Mouse (Mus musculus): ENCODE measurements at regions not wholly inside any gene's neighbourhood (a gene's known extent, or its start where the extent isn't known, plus 50 kb on each side); places are given as distances from the start of the nearest gene placed in this dataset.

DNA sequence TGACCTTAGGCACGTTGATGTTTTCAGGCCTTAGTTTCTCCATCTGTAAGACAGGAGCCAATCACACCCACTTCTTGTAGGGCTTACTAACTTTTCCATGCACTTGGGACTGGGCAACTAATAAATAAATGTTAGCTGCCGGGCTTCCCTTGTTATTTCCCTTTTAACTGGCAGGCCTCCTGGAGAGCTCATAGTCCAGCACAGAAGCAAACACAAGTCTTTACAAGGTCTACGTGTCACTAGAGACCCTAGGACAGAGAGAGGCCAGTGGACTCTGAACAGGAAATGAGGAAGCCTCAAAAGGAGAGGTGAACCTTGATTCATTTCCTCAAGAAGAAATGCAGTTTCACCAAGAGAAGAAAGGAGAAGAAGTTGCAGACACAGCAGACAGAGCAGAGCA lies 71.1 kb upstream of the Bmp2 start:
- Histone ChIP-seq H3K27ac (replicated peaks; ENCODE audit: low read depth, low read length) (0 out of 2 replicates have a peak overlapping the region, but pooled peaks have one; percentile 19), H3K4me3 (ENCODE audit: insufficient read depth, low read depth, low read length) (no peak overlapping the region), H3K4me1 (ENCODE audit: control insufficient read depth, insufficient read depth, insufficient read length, low read length) (no peaks in the 10 kb centered on the region; the same call in 1 of the 2 replicates)

- H3K4me3 ChIP-seq (ENCODE audit: insufficient read depth, low read depth, low read length), result no peak overlapping the region
- H3K4me1 ChIP-seq (ENCODE audit: control insufficient read depth, insufficient read depth, insufficient read length, low read length), result no peaks in the 10 kb centered on the region; the same call in 1 of the 2 replicates
- no peak overlapping the region for H3K27ac ChIP-seq (replicated peaks; ENCODE audit: low read depth, low read length)
These were observed 70.7 kb upstream of the Bmp2 start for GRCm38 (mm10) chr2:133481305-133481704.

- Histone ChIP-seq H3K4me1 (ENCODE audit: control insufficient read depth, insufficient read depth, insufficient read length, low read length) (no peaks in the 10 kb centered on the region; the same call in 1 of the 2 replicates), H3K4me3 (ENCODE audit: insufficient read depth, low read depth, low read length) (no peak overlapping the region), H3K27ac (replicated peaks; ENCODE audit: low read depth, low read length) (no peak overlapping the region)
These were observed 70.2 kb upstream of the Bmp2 start for GRCm38 (mm10) chr2:133481785-133482184.

DNA sequence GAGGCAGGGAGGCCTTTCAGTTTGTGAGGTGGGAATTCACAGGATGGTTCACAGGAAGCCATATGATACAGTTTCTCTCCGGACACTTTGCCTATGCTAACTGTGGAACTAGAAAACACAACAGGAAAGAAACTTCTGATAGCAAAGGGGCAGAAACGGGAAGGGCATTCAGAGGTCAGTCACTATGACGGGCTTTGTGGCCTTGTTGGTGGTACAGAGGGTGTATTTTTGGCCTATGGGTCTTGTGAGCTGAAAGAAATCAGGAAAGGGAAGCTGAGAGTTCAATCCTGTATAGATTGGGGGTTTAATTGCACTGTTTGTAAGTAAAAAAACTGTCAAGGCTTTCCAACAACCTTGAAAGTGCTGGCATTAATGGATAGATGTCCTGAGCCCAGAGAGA lies 56.5 kb upstream of the Bmp2 start:
- no peak overlapping the region for H3K4me3 ChIP-seq (ENCODE audit: insufficient read depth, low read depth, low read length)
- peak overlapping the region; percentile 60 for H3K27ac ChIP-seq (replicated peaks; ENCODE audit: low read depth, low read length)
- H3K4me1 ChIP-seq (ENCODE audit: control insufficient read depth, insufficient read depth, insufficient read length, low read length), result peaks cover 3% of the 10 kb centered on the region

- H3K27ac ChIP-seq (replicated peaks; ENCODE audit: low read depth, low read length), result no peak overlapping the region
- peaks cover 3% of the 10 kb centered on the region for H3K4me1 ChIP-seq (ENCODE audit: control insufficient read depth, insufficient read depth, insufficient read length, low read length)
- H3K4me3 ChIP-seq (ENCODE audit: insufficient read depth, low read depth, low read length), result no peak overlapping the region
These were observed 55.6 kb upstream of the Bmp2 start for GRCm38 (mm10) chr2:133496389-133496788.

- Histone ChIP-seq H3K4me3 (ENCODE audit: insufficient read depth, low read depth, low read length) (no peak overlapping the region), H3K4me1 (ENCODE audit: control insufficient read depth, insufficient read depth, insufficient read length, low read length) (peaks cover 3% of the 10 kb centered on the region), H3K27ac (replicated peaks; ENCODE audit: low read depth, low read length) (no peak overlapping the region; the same call in 1 of the 2 replicates)
These were observed 54.9 kb upstream of the Bmp2 start for GRCm38 (mm10) chr2:133497071-133497470.

GRCm38 (mm10) chr2:133497541-133498185 lies 54.3 kb upstream of the Bmp2 start:
- Histone ChIP-seq H3K27ac (replicated peaks; ENCODE audit: low read depth, low read length) (peak overlapping the region; percentile 5; the same call in 1 of the 2 replicates), H3K4me3 (ENCODE audit: insufficient read depth, low read depth, low read length) (no peak overlapping the region), H3K4me1 (ENCODE audit: control insufficient read depth, insufficient read depth, insufficient read length, low read length) (peaks cover 3% of the 10 kb centered on the region)

- Histone ChIP-seq H3K27ac (replicated peaks; ENCODE audit: low read depth, low read length) (no peak overlapping the region; the same call in 1 of the 2 replicates), H3K4me3 (ENCODE audit: insufficient read depth, low read depth, low read length) (no peak overlapping the region), H3K4me1 (ENCODE audit: control insufficient read depth, insufficient read depth, insufficient read length, low read length) (peaks cover 3% of the 10 kb centered on the region)
These were observed 53.8 kb upstream of the Bmp2 start for GRCm38 (mm10) chr2:133498186-133498571.

DNA sequence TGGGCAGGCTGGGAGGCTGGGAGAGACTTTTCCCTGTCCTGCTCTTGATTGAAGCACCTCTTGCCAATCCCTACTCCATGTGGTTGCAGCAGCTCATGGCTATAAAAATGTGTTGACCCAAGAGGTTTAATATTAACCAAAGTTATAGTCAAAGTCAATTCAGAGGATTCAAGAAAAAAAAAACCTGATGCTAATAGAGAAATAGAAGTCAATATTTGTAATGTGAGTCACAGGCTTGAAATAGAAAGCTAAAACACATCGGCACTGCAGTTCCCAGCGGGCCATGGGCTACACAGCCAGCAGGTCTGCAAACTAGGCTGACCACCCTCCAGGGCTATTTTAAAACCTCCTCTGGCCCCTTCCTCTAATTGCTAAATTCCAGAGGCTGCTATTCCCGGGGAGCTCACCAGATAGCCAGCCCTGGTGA lies 53.2 kb upstream of the Bmp2 start:
- peaks cover 3% of the 10 kb centered on the region for H3K4me1 ChIP-seq (ENCODE audit: control insufficient read depth, insufficient read depth, insufficient read length, low read length)
- H3K27ac ChIP-seq (replicated peaks; ENCODE audit: low read depth, low read length), result no peak overlapping the region
- H3K4me3 ChIP-seq (ENCODE audit: insufficient read depth, low read depth, low read length), result no peak overlapping the region

- Histone ChIP-seq H3K4me3 (ENCODE audit: insufficient read depth, low read depth, low read length) (no peak overlapping the region), H3K4me1 (ENCODE audit: control insufficient read depth, insufficient read depth, insufficient read length, low read length) (peaks cover 3% of the 10 kb centered on the region), H3K27ac (replicated peaks; ENCODE audit: low read depth, low read length) (no peak overlapping the region)
These were observed 52.1 kb upstream of the Bmp2 start for GRCm38 (mm10) chr2:133499904-133500303.
